ENCODE assay signal across 8 mouse cellular contexts in the genomic region with DNA sequence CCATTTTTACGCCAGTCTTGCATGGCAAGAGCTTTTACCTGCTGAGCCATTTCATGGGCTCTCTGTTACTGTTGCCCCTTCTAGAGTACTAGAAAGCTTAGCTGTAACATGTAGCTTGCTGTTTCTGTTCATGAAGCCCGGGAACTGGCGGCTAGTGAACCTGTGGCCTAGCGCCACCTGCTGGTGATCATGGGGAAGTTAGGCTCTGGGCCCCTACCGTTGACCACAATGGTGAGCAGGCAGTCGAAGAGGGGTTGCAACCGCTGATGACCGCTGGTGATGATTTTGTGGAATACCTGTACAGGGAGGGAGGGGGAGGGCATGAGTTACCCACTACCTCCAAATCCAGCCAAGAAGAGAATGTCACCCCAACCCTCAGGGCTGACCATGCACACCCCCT. TPM values are rescaled to one million over a fixed set of nuclear protein-coding genes. Genes with fewer than 3 reads are reported as not detected.
DNase-seq lines count a peak whose midpoint lies in the region; ATAC-seq and TF ChIP-seq lines count a peak whose summit lies in the region.

No protein-coding gene starts in this region.

- H3K4me2 ChIP-seq in forebrain, embryonic 11.5 days (ENCODE audit: low read depth, low read length, severe bottlenecking) = no peak overlapping the region
- H3K4me2 ChIP-seq in hindbrain, embryonic 12.5 days (replicated peaks) = no peak overlapping the region
- no peak overlapping the region for H3K4me2 ChIP-seq in midbrain, embryonic 16.5 days (ENCODE audit: low read length)

- no peak overlapping the region for H3K4me3 ChIP-seq in thymus, adult 2 months (ENCODE audit: control insufficient read depth, insufficient read depth, low read length)
- H3K4me3 ChIP-seq in forebrain, embryonic 11.5 days (ENCODE audit: low read depth, low read length) = no peak overlapping the region
- H3K4me3 ChIP-seq in hindbrain, embryonic 12.5 days = no peak overlapping the region
- no peak overlapping the region for H3K4me3 ChIP-seq in limb, embryonic 10.5 days
- no peak overlapping the region for H3K4me3 ChIP-seq in midbrain, embryonic 16.5 days (ENCODE audit: low read depth, low read length)

- no peak overlapping the region for H3K9ac ChIP-seq in forebrain, embryonic 11.5 days (ENCODE audit: low read length)
- no peak overlapping the region for H3K9ac ChIP-seq in hindbrain, embryonic 12.5 days
- no peak overlapping the region for H3K9ac ChIP-seq in midbrain, embryonic 16.5 days (ENCODE audit: low read depth, low read length)

- H3K27ac ChIP-seq in thymus, adult 2 months (ENCODE audit: control insufficient read depth, insufficient read depth, low read length) = no peak overlapping the region
- no peak overlapping the region for H3K27ac ChIP-seq in forebrain, embryonic 11.5 days (ENCODE audit: low read depth, low read length)
- H3K27ac ChIP-seq in hindbrain, embryonic 12.5 days = no peak overlapping the region
- H3K27ac ChIP-seq in limb, embryonic 10.5 days = no peak overlapping the region
- H3K27ac ChIP-seq in midbrain, embryonic 16.5 days (ENCODE audit: low read length) = no peak overlapping the region

- peak; percentile 94 for TF ChIP-seq CTCF in thymus, adult 2 months (IDR thresholded peaks at IDR 0.05; ENCODE audit: borderline replicate concordance, control insufficient read depth, extremely low read depth, insufficient read depth, low read length, poor library complexity)

- DNase-seq in thymus, adult 2 months = peak; percentile 59
- no peak for DNase-seq in thymus, adult 18-20 months
- peak; percentile 69 for DNase-seq in c-Kit-positive CD71-negative TER-119-negative erythroid progenitor cells, embryonic 14.5 days (ENCODE audit: low read depth)
- peak; percentile 90 for DNase-seq in forebrain, embryonic 11.5 days (ENCODE audit: low spot score)
- peak; percentile 92 for DNase-seq in limb, embryonic 10.5 days (ENCODE audit: low spot score)
- DNase-seq in splenic B cell, adult 2 months (ENCODE audit: low read depth, low spot score) = peak; percentile 81

- no peak for TF ChIP-seq POLR2A in thymus, adult 2 months (IDR thresholded peaks at IDR 0.05; ENCODE audit: control insufficient read depth, extremely low read depth, insufficient read depth, low read length, poor library complexity)

- H3K27me3 ChIP-seq in thymus, adult 2 months (ENCODE audit: control insufficient read depth, insufficient read depth, low read length) = no peaks in the 10 kb centered on the region
- no peaks in the 10 kb centered on the region for H3K27me3 ChIP-seq in forebrain, embryonic 11.5 days (ENCODE audit: control insufficient read depth, insufficient read depth, low read length)
- H3K27me3 ChIP-seq in hindbrain, embryonic 12.5 days = peaks cover 16% of the 10 kb centered on the region
- H3K27me3 ChIP-seq in limb, embryonic 10.5 days (ENCODE audit: low read depth, poor library complexity, severe bottlenecking) = peaks cover 81% of the 10 kb centered on the region
- H3K27me3 ChIP-seq in midbrain, embryonic 16.5 days (ENCODE audit: control insufficient read depth, insufficient read depth, low read depth, low read length) = no peaks in the 10 kb centered on the region
- H3K27me3 ChIP-seq in splenic B cell, adult 2 months (ENCODE audit: control insufficient read depth, insufficient read depth, low read length, poor library complexity, severe bottlenecking) = no peaks in the 10 kb centered on the region

- H3K36me3 ChIP-seq in thymus, adult 2 months (ENCODE audit: control insufficient read depth, insufficient read depth, low read length) = peaks cover 21% of the 10 kb centered on the region
- no peaks in the 10 kb centered on the region for H3K36me3 ChIP-seq in forebrain, embryonic 11.5 days (ENCODE audit: control insufficient read depth, insufficient read depth, low read length)
- peaks cover 22% of the 10 kb centered on the region for H3K36me3 ChIP-seq in hindbrain, embryonic 12.5 days
- H3K36me3 ChIP-seq in limb, embryonic 10.5 days = no peaks in the 10 kb centered on the region
- peaks cover 14% of the 10 kb centered on the region; the same call in 1 of the 2 replicates for H3K36me3 ChIP-seq in midbrain, embryonic 16.5 days (ENCODE audit: control insufficient read depth, insufficient read depth, low read length)
- no peaks in the 10 kb centered on the region for H3K36me3 ChIP-seq in splenic B cell, adult 2 months (ENCODE audit: control insufficient read depth, insufficient read depth, low read length, poor library complexity, severe bottlenecking)

- WGBS in thymus, adult 2 months = 16% methylated on average over 8 of the region's 8 CpGs
- WGBS in forebrain, embryonic 11.5 days = 7% methylated on average over 8 of the region's 8 CpGs
- WGBS in hindbrain, embryonic 12.5 days = 6% methylated on average over 8 of the region's 8 CpGs
- WGBS in limb, embryonic 10.5 days = 7% methylated on average over 8 of the region's 8 CpGs
- WGBS in midbrain, embryonic 16.5 days = 7% methylated on average over 8 of the region's 8 CpGs

- ATAC-seq in forebrain, embryonic 11.5 days (replicated peaks; ENCODE audit: low FRiP score) = 0 out of 2 replicates have a peak, but pooled peaks have one; percentile 35
- ATAC-seq in hindbrain, embryonic 12.5 days (ENCODE audit: low FRiP score) = peak; percentile 44; the same call in 1 of the 2 replicates
- peak; percentile 16; the same call in 1 of the 2 replicates for ATAC-seq in midbrain, embryonic 16.5 days

- peaks cover 7% of the 10 kb centered on the region for H3K4me1 ChIP-seq in thymus, adult 2 months (replicated peaks; ENCODE audit: control insufficient read depth, insufficient read depth, low read length)
- no peaks in the 10 kb centered on the region for H3K4me1 ChIP-seq in forebrain, embryonic 11.5 days (replicated peaks; ENCODE audit: control insufficient read depth, insufficient read depth, low read length)
- peaks cover 7% of the 10 kb centered on the region for H3K4me1 ChIP-seq in hindbrain, embryonic 12.5 days
- peaks cover 34% of the 10 kb centered on the region for H3K4me1 ChIP-seq in limb, embryonic 10.5 days
- H3K4me1 ChIP-seq in midbrain, embryonic 16.5 days (ENCODE audit: control insufficient read depth, insufficient read depth, low read length) = peaks cover 4% of the 10 kb centered on the region

- no peaks in the 10 kb centered on the region for H3K9me3 ChIP-seq in forebrain, embryonic 11.5 days (ENCODE audit: control insufficient read depth, low read length)
- no peaks in the 10 kb centered on the region for H3K9me3 ChIP-seq in hindbrain, embryonic 12.5 days (replicated peaks)
- no peaks in the 10 kb centered on the region for H3K9me3 ChIP-seq in limb, embryonic 10.5 days (replicated peaks)
- H3K9me3 ChIP-seq in midbrain, embryonic 16.5 days (replicated peaks; ENCODE audit: control insufficient read depth, low read length, poor library complexity, severe bottlenecking) = no peaks in the 10 kb centered on the region

RNA-seq across cellular contexts. Expression of gene Hid1, which starts 13.4 kb away (rescaled TPM):
- polyA plus RNA-seq in thymus, adult 2 months (2012; rRNA removed) = 127 and 143 TPM in 2 replicates
- polyA plus RNA-seq in forebrain, embryonic 11.5 days (2014; fragmentation: Nextera tagmentation; extraction: Ambion mirVana) = 22.3 and 26.0 TPM in 2 replicates
- 26.5 and 28.0 TPM in 2 replicates for polyA plus RNA-seq in hindbrain, embryonic 12.5 days (2016; fragmentation: Nextera tagmentation; extraction: Ambion mirVana)
- polyA plus RNA-seq in limb, embryonic 10.5 days (2016; fragmentation: Nextera tagmentation; extraction: Ambion mirVana) = 2.8 and 2.9 TPM in 2 replicates
- 68.6 and 75.2 TPM in 2 replicates for polyA plus RNA-seq in midbrain, embryonic 16.5 days (2015; fragmentation: Nextera tagmentation; extraction: Ambion mirVana)

RNA-seq across cellular contexts. Expression of gene Otop3, which starts 19.7 kb away (rescaled TPM):
- 0.06 and 0.12 TPM in 2 replicates for polyA plus RNA-seq in thymus, adult 2 months (2012; rRNA removed)
- not detected in 2 replicates for polyA plus RNA-seq in forebrain, embryonic 11.5 days (2014; fragmentation: Nextera tagmentation; extraction: Ambion mirVana)
- polyA plus RNA-seq in hindbrain, embryonic 12.5 days (2016; fragmentation: Nextera tagmentation; extraction: Ambion mirVana) = 0.13 and 0.17 TPM in 2 replicates
- not detected in 2 replicates for polyA plus RNA-seq in limb, embryonic 10.5 days (2016; fragmentation: Nextera tagmentation; extraction: Ambion mirVana)
- 0.78 and 0.80 TPM in 2 replicates for polyA plus RNA-seq in midbrain, embryonic 16.5 days (2015; fragmentation: Nextera tagmentation; extraction: Ambion mirVana)

RNA-seq across cellular contexts. Expression of gene Cdr2l, which starts 27.5 kb away (rescaled TPM):
- polyA plus RNA-seq in thymus, adult 2 months (2012; rRNA removed) = 14.3 and 15.1 TPM in 2 replicates
- polyA plus RNA-seq in forebrain, embryonic 11.5 days (2014; fragmentation: Nextera tagmentation; extraction: Ambion mirVana) = 29.0 and 29.7 TPM in 2 replicates
- polyA plus RNA-seq in hindbrain, embryonic 12.5 days (2016; fragmentation: Nextera tagmentation; extraction: Ambion mirVana) = 27.6 and 28.8 TPM in 2 replicates
- polyA plus RNA-seq in limb, embryonic 10.5 days (2016; fragmentation: Nextera tagmentation; extraction: Ambion mirVana) = 15.2 and 16.4 TPM in 2 replicates
- 18.5 and 21.6 TPM in 2 replicates for polyA plus RNA-seq in midbrain, embryonic 16.5 days (2015; fragmentation: Nextera tagmentation; extraction: Ambion mirVana)

RNA-seq across cellular contexts. Expression of gene Ush1g, which starts 32.3 kb away (rescaled TPM):
- polyA plus RNA-seq in thymus, adult 2 months (2012; rRNA removed) = 0.05 and 0.11 TPM in 2 replicates
- polyA plus RNA-seq in forebrain, embryonic 11.5 days (2014; fragmentation: Nextera tagmentation; extraction: Ambion mirVana) = not detected in 2 replicates
- polyA plus RNA-seq in hindbrain, embryonic 12.5 days (2016; fragmentation: Nextera tagmentation; extraction: Ambion mirVana) = not detected in 2 replicates
- not detected in 2 replicates for polyA plus RNA-seq in limb, embryonic 10.5 days (2016; fragmentation: Nextera tagmentation; extraction: Ambion mirVana)
- 0.10 and 0.20 TPM in 2 replicates for polyA plus RNA-seq in midbrain, embryonic 16.5 days (2015; fragmentation: Nextera tagmentation; extraction: Ambion mirVana)

RNA-seq across cellular contexts. Expression of gene Otop2, which starts 47.2 kb away (rescaled TPM):
- 0.26 and 0.32 TPM in 2 replicates for polyA plus RNA-seq in thymus, adult 2 months (2012; rRNA removed)
- polyA plus RNA-seq in forebrain, embryonic 11.5 days (2014; fragmentation: Nextera tagmentation; extraction: Ambion mirVana) = not detected in 2 replicates
- polyA plus RNA-seq in hindbrain, embryonic 12.5 days (2016; fragmentation: Nextera tagmentation; extraction: Ambion mirVana) = not detected in 2 replicates
- polyA plus RNA-seq in limb, embryonic 10.5 days (2016; fragmentation: Nextera tagmentation; extraction: Ambion mirVana) = not detected in 2 replicates
- 0.09 and 0.29 TPM in 2 replicates for polyA plus RNA-seq in midbrain, embryonic 16.5 days (2015; fragmentation: Nextera tagmentation; extraction: Ambion mirVana)

Comparison
In these comparisons a context has a peak if more than half of its experiments do, and no peak if none do; other contexts are left out.
1. DNase-seq: peak in thymus, adult 2 months (single experiment), c-Kit-positive CD71-negative TER-119-negative erythroid progenitor cells, embryonic 14.5 days (single experiment), forebrain, embryonic 11.5 days (single experiment), limb, embryonic 10.5 days (single experiment) and splenic B cell, adult 2 months (single experiment); none in thymus, adult 18-20 months (0 of 2).
2. Peak in every context shown above with its lines, with median percentiles within 50 percentile points of each other: ATAC-seq.